22 mouse cellular contexts compared by ENCODE assay signal in genomic region chr4:70321586-70321985, GRCm38 (mm10).
DNase-seq lines count a peak whose midpoint lies in the region.
"Had no signal": no experiment of that assay in that cellular context is flagged by ENCODE, and none has a peak within 500 bp of the region (broad histone marks: within the 10 kb centered on the region; RNA-seq: fewer than 3 reads in every experiment).

No protein-coding gene starts in this region.

- 93% methylated on average over 1 of the region's 1 CpGs for WGBS in heart, embryonic 10.5 days

- H3K4me3 ChIP-seq in heart, embryonic 10.5 days, result no peak overlapping the region
- H3K4me3 ChIP-seq: heart, embryonic 12.5 days; heart, embryonic 15.5 days; hindbrain, embryonic 10.5 days; hindbrain, embryonic 13.5 days had no signal

- no peaks in the 10 kb centered on the region for H3K9me3 ChIP-seq in heart, embryonic 10.5 days
- H3K9me3 ChIP-seq: G1E; heart, embryonic 12.5 days; heart, embryonic 15.5 days; hindbrain, embryonic 10.5 days; hindbrain, embryonic 13.5 days had no signal

- no peaks in the 10 kb centered on the region for H3K4me1 ChIP-seq in heart, embryonic 10.5 days
- H3K4me1 ChIP-seq: heart, embryonic 12.5 days; heart, embryonic 15.5 days; hindbrain, embryonic 10.5 days had no signal

- no peak overlapping the region for H3K27ac ChIP-seq in heart, embryonic 10.5 days
- H3K27ac ChIP-seq: heart, embryonic 15.5 days; hindbrain, embryonic 10.5 days; hindbrain, embryonic 13.5 days; hindbrain, postnatal 0 days had no signal

- H3K27me3 ChIP-seq in heart, embryonic 10.5 days (ENCODE audit: insufficient read depth, poor library complexity, severe bottlenecking), result no peaks in the 10 kb centered on the region
- H3K27me3 ChIP-seq: CH12.LX; heart, embryonic 12.5 days; heart, embryonic 15.5 days; hindbrain, embryonic 13.5 days had no signal

- DNase-seq in heart, adult 11 months, result peak; percentile 87
- no peak for DNase-seq in heart, embryonic 10.5 days (ENCODE audit: low spot score)
- DNase-seq in 3T3-L1 (ENCODE audit: low read depth, low spot score) (peak; percentile 6), NIH3T3 (ENCODE audit: low read depth) (peak; percentile 31)
- DNase-seq in skeletal muscle tissue, adult 2 months (ENCODE audit: low read depth, low spot score), result peak; percentile 13
- no peak for DNase-seq in gastrocnemius, postnatal 10 days
- no peak for DNase-seq in adrenal gland, adult (ENCODE audit: inconsistent age in 2 of 2, low spot score in 1 of 2)
- DNase-seq: adrenal gland, postnatal 10 days; adrenal gland, postnatal 36 days; cerebellum, adult 18-20 months; cerebellum, adult 9-10 months; cerebellum, postnatal 14 days; gastrocnemius, postnatal 36 days; heart, postnatal 36 days; kidney, adult 18-20 months had no signal

- peaks cover 13% of the 10 kb centered on the region for H3K36me3 ChIP-seq in heart, embryonic 10.5 days

Comparison
In these comparisons a context has a peak if more than half of its experiments do, and no peak if none do; other contexts are left out.
1. DNase-seq: peak in heart, adult 11 months (single experiment), 3T3-L1 (single experiment), NIH3T3 (single experiment) and skeletal muscle tissue, adult 2 months (single experiment); none in heart, embryonic 10.5 days (single experiment), gastrocnemius, postnatal 10 days (single experiment) and adrenal gland, adult (0 of 2).